Comparison of ENCODE assay signal across 7 mouse cellular contexts in genomic region chr11:99243820-99244374, GRCm38 (mm10). TPM values are rescaled to one million over a fixed set of nuclear protein-coding genes. Genes with fewer than 3 reads are reported as not detected.
DNase-seq lines count a peak whose midpoint lies in the region; ATAC-seq and TF ChIP-seq lines count a peak whose summit lies in the region.

Gene Krt222 (minus strand): TSS chr11:99244085.

- DNase-seq in hindbrain, embryonic 14.5 days (ENCODE audit: low spot score): peak; percentile 43
- peak; percentile 40 to 43 for DNase-seq in left cerebral cortex, adult 18-20 months (ENCODE audit: low spot score in 2 of 2)
- no peak for DNase-seq in thymus, postnatal 25 days

- peak within 1 kb of the TSS; percentile 51 for H3K4me2 ChIP-seq in forebrain, embryonic 16.5 days (ENCODE audit: low read length)
- H3K4me2 ChIP-seq in hindbrain, embryonic 14.5 days (replicated peaks): peak within 1 kb of the TSS; percentile 57
- peak within 1 kb of the TSS; percentile 56 for H3K4me2 ChIP-seq in midbrain, embryonic 16.5 days (ENCODE audit: low read length)

- H3K9ac ChIP-seq in forebrain, embryonic 16.5 days (replicated peaks; ENCODE audit: low read depth, low read length): peak within 1 kb of the TSS; percentile 48
- H3K9ac ChIP-seq in hindbrain, embryonic 14.5 days: peak within 1 kb of the TSS; percentile 53
- H3K9ac ChIP-seq in midbrain, embryonic 16.5 days (ENCODE audit: low read depth, low read length): peak within 1 kb of the TSS; percentile 60

- no peaks in the 10 kb centered on the region for H3K27me3 ChIP-seq in E14TG2a.4 (ENCODE audit: insufficient read depth, low read length)
- H3K27me3 ChIP-seq in forebrain, embryonic 16.5 days (replicated peaks; ENCODE audit: control insufficient read depth, insufficient read depth, low read length): no peaks in the 10 kb centered on the region
- H3K27me3 ChIP-seq in hindbrain, embryonic 14.5 days (ENCODE audit: control insufficient read depth, insufficient read depth, low read length): no peaks in the 10 kb centered on the region
- H3K27me3 ChIP-seq in midbrain, embryonic 16.5 days (ENCODE audit: control insufficient read depth, insufficient read depth, low read depth, low read length): no peaks in the 10 kb centered on the region

- H3K27ac ChIP-seq in forebrain, embryonic 16.5 days (ENCODE audit: low read length): no peak within 1 kb of the TSS
- peak within 1 kb of the TSS; percentile 66 for H3K27ac ChIP-seq in hindbrain, embryonic 14.5 days
- peak within 1 kb of the TSS; percentile 73 for H3K27ac ChIP-seq in midbrain, embryonic 16.5 days (ENCODE audit: low read length)

- TF ChIP-seq CTCF in E14TG2a.4 (conservative IDR thresholded peaks at IDR 0.05; ENCODE audit: low read length): no peak

- peak within 1 kb of the TSS; percentile 42 for H3K4me3 ChIP-seq in E14TG2a.4 (replicated peaks; ENCODE audit: low read length)
- H3K4me3 ChIP-seq in forebrain, embryonic 16.5 days (replicated peaks; ENCODE audit: low read length): peak within 1 kb of the TSS; percentile 38
- H3K4me3 ChIP-seq in hindbrain, embryonic 14.5 days (replicated peaks; ENCODE audit: low read length): peak within 1 kb of the TSS; percentile 31
- peak within 1 kb of the TSS; percentile 37 for H3K4me3 ChIP-seq in midbrain, embryonic 16.5 days (ENCODE audit: low read depth, low read length)

- peaks cover 52% of the 10 kb centered on the region for H3K4me1 ChIP-seq in E14TG2a.4 (replicated peaks; ENCODE audit: low read depth, low read length)
- H3K4me1 ChIP-seq in forebrain, embryonic 16.5 days (replicated peaks; ENCODE audit: control insufficient read depth, insufficient read depth, low read length): peaks cover 7% of the 10 kb centered on the region
- no peaks in the 10 kb centered on the region for H3K4me1 ChIP-seq in hindbrain, embryonic 14.5 days (replicated peaks; ENCODE audit: control insufficient read depth, insufficient read depth, low read length)
- H3K4me1 ChIP-seq in midbrain, embryonic 16.5 days (ENCODE audit: control insufficient read depth, insufficient read depth, low read length): no peaks in the 10 kb centered on the region

- H3K9me3 ChIP-seq in E14TG2a.4 (ENCODE audit: low read length): no peaks in the 10 kb centered on the region
- no peaks in the 10 kb centered on the region for H3K9me3 ChIP-seq in forebrain, embryonic 16.5 days (ENCODE audit: control insufficient read depth, low read length)
- H3K9me3 ChIP-seq in hindbrain, embryonic 14.5 days (ENCODE audit: control insufficient read depth, low read length): no peaks in the 10 kb centered on the region
- no peaks in the 10 kb centered on the region for H3K9me3 ChIP-seq in midbrain, embryonic 16.5 days (replicated peaks; ENCODE audit: control insufficient read depth, low read length, poor library complexity, severe bottlenecking)

- 6% methylated on average over 17 of the region's 17 CpGs for WGBS in forebrain, embryonic 16.5 days
- whole genome bisulfite sequencing in hindbrain, embryonic 14.5 days: 6% methylated on average over 17 of the region's 17 CpGs
- 5% methylated on average over 17 of the region's 17 CpGs for WGBS in midbrain, embryonic 16.5 days

- peak; percentile 82; the same call in 1 of the 2 replicates for ATAC-seq in cerebellum, adult (ENCODE audit: insufficient number of reproducible peaks, low FRiP score, low TSS enrichment)
- ATAC-seq in forebrain, embryonic 16.5 days: no peak
- no peak for ATAC-seq in hindbrain, embryonic 14.5 days (ENCODE audit: low FRiP score)
- ATAC-seq in midbrain, embryonic 16.5 days: no peak; the same call in 1 of the 2 replicates

- no peaks in the 10 kb centered on the region for H3K36me3 ChIP-seq in E14TG2a.4 (ENCODE audit: insufficient read depth, low read length)
- no peaks in the 10 kb centered on the region for H3K36me3 ChIP-seq in forebrain, embryonic 16.5 days (ENCODE audit: control insufficient read depth, insufficient read depth)
- H3K36me3 ChIP-seq in hindbrain, embryonic 14.5 days (replicated peaks; ENCODE audit: control insufficient read depth, insufficient read depth): no peaks in the 10 kb centered on the region
- no peaks in the 10 kb centered on the region for H3K36me3 ChIP-seq in midbrain, embryonic 16.5 days (ENCODE audit: control insufficient read depth, insufficient read depth, low read length)

RNA-seq across cellular contexts. Expression of gene Krt222, which starts in this region (rescaled TPM):
- 2.6 and 3.9 TPM in 2 replicates for polyA plus RNA-seq in forebrain, embryonic 16.5 days (2015; fragmentation: Nextera tagmentation; extraction: Ambion mirVana)
- polyA plus RNA-seq in hindbrain, embryonic 14.5 days (2014; fragmentation: Nextera tagmentation; extraction: Ambion mirVana): 7.3 and 9.3 TPM in 2 replicates
- 10 to 100 TPM; 28.3 to 32.0 TPM for total RNA-seq in left cerebral cortex, adult 18-20 months (2021)
- 8.2 and 11.3 TPM in 2 replicates for polyA plus RNA-seq in midbrain, embryonic 16.5 days (2015; fragmentation: Nextera tagmentation; extraction: Ambion mirVana)
